Comparison of ENCODE assay signal across 23 mouse cellular contexts in the genomic region with DNA sequence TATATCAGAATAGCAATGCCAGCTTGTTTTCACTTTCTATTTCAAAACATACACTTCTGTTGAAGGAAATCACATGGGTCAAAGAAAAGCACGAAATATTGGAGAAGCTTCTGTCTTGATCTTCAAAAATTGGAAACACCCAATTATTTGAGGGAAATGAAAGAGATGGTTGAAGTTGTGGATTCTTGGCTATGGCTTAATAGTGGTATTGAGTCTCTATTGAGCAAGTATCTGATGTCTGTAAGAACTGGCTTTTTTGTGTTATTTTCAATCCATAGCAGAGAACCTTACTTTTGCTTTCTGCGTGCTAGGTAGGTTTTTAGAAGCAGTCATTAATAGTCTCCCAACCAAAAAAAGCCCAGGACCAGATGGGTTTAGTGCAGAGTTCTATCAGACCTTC. TPM values are rescaled to one million over a fixed set of nuclear protein-coding genes. Genes with fewer than 3 reads are reported as not detected.
"Had no signal": no experiment of that assay in that cellular context is flagged by ENCODE, and none has a peak within 500 bp of the region (broad histone marks: within the 10 kb centered on the region; RNA-seq: fewer than 3 reads in every experiment).

No protein-coding gene starts in this region.

- ATAC-seq: liver, embryonic 12.5 days; liver, postnatal 0 days; lung, postnatal 0 days; midbrain, embryonic 13.5 days; midbrain, embryonic 15.5 days; midbrain, embryonic 16.5 days had no signal

- DNase-seq: left cerebral cortex, postnatal 4 days; liver; liver, embryonic 13.5 days; liver, postnatal 0 days; lung, adult 18-20 months; lung, adult 2 months; lung, embryonic 14.5 days; lung, postnatal 10 days; lung, postnatal 14 days; lung, postnatal 4 days; midbrain, embryonic 14.5 days had no signal

RNA-seq across cellular contexts. Expression of gene Gpr141, which starts 19.4 kb away (rescaled TPM):
- total RNA-seq: left cerebral cortex, adult 18-20 months; left cerebral cortex, adult 2 months; left cerebral cortex, adult 8-10 months; left cerebral cortex, postnatal 10 days; left cerebral cortex, postnatal 14 days; left cerebral cortex, postnatal 25 days; left cerebral cortex, postnatal 36 days had no signal
